Mouse (Mus musculus): ENCODE results near the gene Cep135.

Cep135 gene

GRCm38 (mm10) chr5:76588551-76589283 is at the start of gene Cep135:
Gene Cep135 (plus strand): TSS chr5:76588698.
- DNase-seq (ENCODE audit: low read depth, low spot score), result peak; percentile 84

GRCm38 (mm10) chr5:76540181-76540580 is 48.3 kb upstream of the Cep135 start:
- DNase-seq (ENCODE audit: low read depth, low spot score), result no peak

- no peak for DNase-seq (ENCODE audit: low read depth, low spot score)
Measured at GRCm38 (mm10) chr5:76540842-76541241, 47.7 kb upstream of the Cep135 start.

- DNase-seq (ENCODE audit: low read depth, low spot score), result no peak
Measured at GRCm38 (mm10) chr5:76543200-76543599, 45.3 kb upstream of the Cep135 start.

GRCm38 (mm10) chr5:76550426-76550825 is 38.1 kb upstream of the Cep135 start:
- no peak for DNase-seq (ENCODE audit: low read depth, low spot score)

DNA sequence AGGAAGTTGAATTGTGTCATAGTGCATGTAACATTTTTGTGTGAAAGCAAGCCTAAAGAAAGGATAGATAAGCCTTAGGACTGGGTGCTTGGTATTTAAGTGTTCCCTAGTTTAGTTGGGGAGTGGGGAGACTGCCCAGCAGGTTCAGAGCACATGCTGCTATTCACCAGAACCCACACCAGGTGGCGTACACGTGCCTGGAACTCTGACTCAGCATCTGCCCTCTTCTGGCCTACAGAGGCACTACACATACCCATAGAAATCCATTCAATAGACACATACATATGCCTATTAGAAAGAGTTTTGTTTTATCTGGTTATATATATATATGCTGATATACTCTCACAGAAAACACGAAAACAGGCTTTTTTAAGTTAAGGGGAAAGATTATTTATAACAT is 23.2 kb upstream of the Cep135 start:
- peak; percentile 71 for DNase-seq (ENCODE audit: low read depth, low spot score)

- DNase-seq (ENCODE audit: low read depth, low spot score), result no peak
Measured at GRCm38 (mm10) chr5:76574251-76574650, 14.2 kb upstream of the Cep135 start.

DNA sequence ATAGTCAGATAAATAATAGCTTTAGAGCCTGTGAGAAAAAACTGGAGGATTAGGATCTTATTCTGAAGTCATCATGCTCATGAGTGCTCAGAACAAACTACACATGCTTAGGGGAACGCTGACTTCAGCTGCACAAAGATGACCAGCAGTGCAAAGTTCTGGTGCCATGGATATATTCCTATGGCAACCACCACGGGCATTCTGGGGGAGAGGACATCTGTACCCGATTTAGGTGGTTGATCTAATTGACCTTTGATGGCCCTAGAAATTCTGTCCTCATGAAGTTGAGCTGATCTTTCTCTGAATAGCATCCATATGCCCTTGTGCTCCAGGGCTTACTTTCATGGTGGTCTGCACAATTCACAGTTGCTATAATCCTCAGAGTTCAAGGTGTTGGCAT is 11.5 kb upstream of the Cep135 start:
- peak; percentile 50 for DNase-seq (ENCODE audit: low read depth, low spot score)

DNA sequence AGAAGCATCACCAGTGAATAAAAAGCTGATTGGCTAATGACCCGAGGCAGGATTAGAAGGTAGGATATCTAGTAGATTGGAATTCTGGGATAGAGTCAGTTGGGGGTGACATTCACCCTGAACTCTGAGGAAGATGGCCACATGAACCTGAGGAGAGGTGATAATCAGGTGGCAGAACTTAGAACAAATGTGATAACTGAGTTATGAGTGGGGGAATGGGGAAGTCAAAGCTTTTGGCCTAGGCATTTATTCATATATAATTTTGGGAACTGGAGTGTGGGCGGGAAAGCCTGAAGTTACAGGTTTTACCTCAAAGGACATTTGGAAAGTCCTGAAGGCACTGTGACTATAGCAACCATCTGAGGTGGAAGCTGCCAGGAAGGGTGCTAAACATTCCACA is 3.1 kb upstream of the Cep135 start:
- DNase-seq (ENCODE audit: low read depth, low spot score), result no peak

- no peak for DNase-seq (ENCODE audit: low read depth, low spot score)
Measured at GRCm38 (mm10) chr5:76589311-76589710, 813 bp downstream of the Cep135 start.

GRCm38 (mm10) chr5:76590009-76590408 is 1.5 kb downstream of the Cep135 start:
- DNase-seq (ENCODE audit: low read depth, low spot score), result no peak

DNA sequence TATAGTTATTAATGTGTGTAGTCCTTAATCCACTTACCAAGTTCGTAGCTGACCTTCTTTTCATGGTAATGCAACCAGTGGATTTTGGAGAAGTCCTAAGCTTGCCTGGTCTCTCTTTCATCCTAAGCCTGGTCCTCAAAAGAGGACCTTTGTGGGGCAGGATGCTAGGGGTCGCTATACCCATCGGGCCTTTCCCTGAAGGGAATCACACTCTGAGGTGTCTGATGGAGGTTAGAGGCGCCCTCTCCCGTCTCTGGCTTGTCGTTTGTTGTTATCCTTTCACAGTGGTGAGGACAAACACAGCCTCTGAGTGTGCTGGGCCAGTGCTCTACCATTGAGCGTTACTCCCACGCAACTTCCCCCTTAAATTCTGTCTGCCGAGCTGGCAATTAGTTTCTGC is 3.4 kb downstream of the Cep135 start:
- DNase-seq (ENCODE audit: low read depth, low spot score), result no peak

DNA sequence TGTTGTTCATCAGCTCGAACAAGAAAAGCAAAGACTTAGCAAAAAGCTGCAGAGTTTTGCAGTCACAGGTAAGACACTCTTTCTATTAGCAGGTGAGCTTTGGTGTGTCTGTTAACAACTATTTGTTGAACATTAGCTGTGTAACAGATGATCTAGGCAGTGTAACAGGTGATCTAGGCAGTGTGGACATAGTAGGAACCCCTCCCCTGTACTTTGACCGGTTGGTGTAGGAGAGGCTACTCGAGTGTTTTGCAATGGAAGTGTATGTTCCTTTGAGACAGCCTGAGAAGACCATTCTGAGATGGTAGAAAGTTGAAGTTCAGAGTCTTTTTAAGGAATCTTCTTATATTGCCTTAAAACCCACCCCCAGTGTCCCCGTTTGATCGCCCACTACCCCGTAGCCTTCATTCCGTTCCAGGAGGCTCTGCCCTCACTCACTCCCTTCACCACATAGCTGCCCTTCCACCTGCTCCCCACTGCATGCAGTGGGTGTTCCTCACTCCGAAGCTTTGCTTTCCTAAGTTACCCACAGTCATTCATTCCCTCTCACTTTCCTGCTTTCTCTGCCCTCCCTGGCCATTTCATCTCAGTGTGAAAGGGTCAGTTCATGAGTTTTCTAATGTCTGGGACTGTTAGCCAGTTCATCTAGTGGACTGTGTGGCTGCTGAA is 21.3 kb downstream of the Cep135 start:
- no peak for DNase-seq (ENCODE audit: low read depth, low spot score)

GRCm38 (mm10) chr5:76612867-76613499 is 24.5 kb downstream of the Cep135 start:
- DNase-seq (ENCODE audit: low read depth, low spot score), result peak; percentile 16

- no peak for DNase-seq (ENCODE audit: low read depth, low spot score)
Measured at GRCm38 (mm10) chr5:76615276-76615675, 26.8 kb downstream of the Cep135 start.

GRCm38 (mm10) chr5:76616196-76616747 is 27.8 kb downstream of the Cep135 start:
- DNase-seq (ENCODE audit: low read depth, low spot score), result no peak

DNA sequence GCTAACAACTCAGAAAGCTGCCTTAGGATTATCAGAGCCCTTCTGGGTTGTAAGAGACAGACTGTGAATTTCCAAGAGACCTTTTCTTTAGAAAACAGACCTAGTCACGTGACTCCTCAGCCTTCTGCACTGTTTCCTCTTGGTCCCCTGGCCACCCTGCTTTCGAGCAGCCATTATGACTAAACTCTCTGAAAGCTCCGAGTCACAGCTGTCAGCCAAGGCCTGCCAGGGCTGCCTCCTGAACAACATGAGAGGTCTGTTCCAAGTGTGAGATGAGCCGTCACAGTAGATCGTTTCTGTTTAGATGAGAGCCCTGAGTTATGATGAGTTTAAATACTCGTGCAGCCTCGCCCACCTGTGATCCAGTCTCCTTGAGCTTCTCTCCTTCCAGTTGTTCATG is 30.3 kb downstream of the Cep135 start:
- DNase-seq (ENCODE audit: low read depth, low spot score), result no peak

GRCm38 (mm10) chr5:76623759-76624158 is 35.3 kb downstream of the Cep135 start:
- no peak for DNase-seq (ENCODE audit: low read depth, low spot score)

DNA sequence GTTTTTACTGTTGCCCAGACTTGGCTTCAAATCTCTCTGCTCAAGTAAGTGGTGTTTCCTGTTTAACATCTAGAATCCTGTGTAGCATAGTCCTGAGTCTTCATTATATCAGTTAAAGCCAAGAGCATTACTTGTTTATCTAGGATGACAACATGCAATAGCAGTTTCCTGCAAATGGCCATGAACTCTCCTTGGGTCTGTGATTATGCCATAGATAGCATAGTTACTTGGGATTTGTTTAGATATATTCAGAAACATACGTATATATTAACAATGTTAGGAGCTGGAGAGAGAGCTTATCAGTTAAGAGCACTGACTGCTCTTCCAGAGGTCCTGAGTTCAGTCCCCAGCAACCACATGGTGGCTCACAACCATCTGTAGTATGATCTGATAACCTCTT is 39.3 kb downstream of the Cep135 start:
- DNase-seq (ENCODE audit: low read depth, low spot score), result no peak

DNA sequence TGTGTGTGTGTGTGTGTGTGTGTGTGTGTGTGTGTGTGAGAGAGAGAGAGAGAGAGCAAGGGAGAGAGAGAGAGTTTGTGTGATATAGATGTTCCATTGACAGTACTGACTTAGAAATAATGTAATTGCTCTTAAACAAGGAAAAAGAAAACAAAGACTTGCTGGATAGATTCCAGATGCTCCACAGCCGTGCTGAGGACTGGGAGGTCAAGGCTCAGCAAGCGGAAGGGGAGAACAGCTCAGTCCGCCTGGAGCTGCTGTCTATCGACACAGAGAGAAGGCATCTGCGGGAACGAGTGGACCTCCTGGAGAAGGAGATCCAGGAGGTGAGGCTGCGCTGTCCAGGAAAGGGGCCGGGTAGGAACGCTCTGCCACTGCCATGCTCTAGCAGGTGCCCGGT is 45.5 kb downstream of the Cep135 start:
- DNase-seq (ENCODE audit: low read depth, low spot score), result no peak

DNA sequence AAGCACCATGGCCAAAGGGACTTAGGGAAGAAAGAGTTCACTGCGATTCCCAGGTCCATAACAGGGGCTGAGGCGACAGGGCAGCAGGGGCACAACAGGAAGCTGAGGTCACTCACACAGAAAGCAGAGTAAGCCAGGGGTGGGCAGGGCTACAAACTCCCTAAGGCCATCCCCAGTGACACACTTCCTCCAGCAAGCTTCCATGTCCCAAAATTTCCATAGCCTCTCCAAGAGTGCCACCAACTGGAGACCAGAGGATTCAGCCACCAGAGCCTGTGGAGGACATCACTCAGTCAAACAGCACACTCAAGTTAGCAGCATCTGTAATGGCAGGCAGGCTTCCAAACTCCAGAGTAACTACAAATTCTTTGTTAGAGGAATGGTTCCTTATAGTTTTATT is 47.1 kb downstream of the Cep135 start:
- DNase-seq (ENCODE audit: low read depth, low spot score), result no peak

GRCm38 (mm10) chr5:76642076-76642475 is 53.6 kb downstream of the Cep135 start:
- no peak for DNase-seq (ENCODE audit: low read depth, low spot score)

DNA sequence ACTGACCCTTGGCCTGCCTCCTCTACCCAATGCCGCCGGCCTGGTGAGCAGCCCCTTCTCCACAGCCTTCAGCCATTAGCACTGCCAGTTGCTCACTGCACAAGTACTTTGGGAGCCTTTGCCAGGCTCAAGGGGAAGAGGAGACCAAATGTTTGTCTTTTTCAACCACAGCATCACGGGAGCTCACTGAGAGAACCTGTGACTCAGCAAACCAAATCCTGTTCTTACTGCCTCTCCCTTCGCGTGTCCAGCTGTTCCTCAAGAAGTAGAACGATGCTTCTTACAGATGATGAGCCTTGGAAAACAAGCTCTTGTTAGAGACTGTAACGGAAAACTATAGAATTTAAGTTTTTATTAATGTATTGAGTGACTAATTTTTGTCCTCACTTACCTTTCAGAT is 55.7 kb downstream of the Cep135 start:
- no peak for DNase-seq (ENCODE audit: low read depth, low spot score)

Measured in forelimb bud, embryonic 11.5 days (tissue).